Mouse (Mus musculus): ENCODE measurements around the gene Paqr4.
A peak's percentile ranks its signal among the peaks of the same experiment; 100 is the strongest.

Gene Paqr4

DNA sequence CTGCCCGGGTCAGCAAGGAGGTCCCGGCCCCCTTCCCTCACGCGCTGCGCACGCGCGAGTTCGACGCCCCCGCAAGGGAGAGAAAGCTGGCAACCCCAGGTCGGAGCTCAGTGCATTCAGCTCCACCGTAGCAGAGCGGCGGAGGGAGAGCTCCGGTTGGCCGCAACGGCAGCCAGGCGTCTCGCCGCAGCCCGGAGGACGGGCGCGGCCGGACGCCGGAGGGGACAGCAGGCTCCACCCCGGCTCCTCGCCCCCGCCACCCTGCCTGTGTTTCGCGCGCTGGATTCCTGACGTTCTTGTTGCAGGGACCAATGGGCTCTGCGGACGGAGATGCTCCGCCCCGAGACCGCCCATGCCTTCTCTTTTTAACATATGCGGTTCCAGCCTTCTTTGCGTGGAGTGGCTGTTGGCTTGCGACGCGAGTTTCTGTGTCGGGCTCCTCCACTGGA lies 507 bp downstream of the Paqr4 start:
- peaks cover 19% of the 10 kb centered on the region for H3K36me3 ChIP-seq (ENCODE audit: insufficient read depth, low read length)
- peak overlapping the region; percentile 82 for H3K4me3 ChIP-seq (replicated peaks; ENCODE audit: low read length)
- peaks cover 86% of the 10 kb centered on the region for H3K27me3 ChIP-seq (ENCODE audit: insufficient read depth, low read length)
- TF ChIP-seq POU5F1 (IDR thresholded peaks at IDR 0.05; ENCODE audit: borderline replicate concordance, low read length) (no peak), CTCF (conservative IDR thresholded peaks at IDR 0.05; ENCODE audit: low read length) (no peak), NANOG (IDR thresholded peaks at IDR 0.05; ENCODE audit: borderline replicate concordance, low read length) (no peak)
- no peaks in the 10 kb centered on the region for H3K9me3 ChIP-seq (ENCODE audit: low read length)
- H3K4me1 ChIP-seq (replicated peaks; ENCODE audit: low read depth, low read length): peaks cover 66% of the 10 kb centered on the region

DNA sequence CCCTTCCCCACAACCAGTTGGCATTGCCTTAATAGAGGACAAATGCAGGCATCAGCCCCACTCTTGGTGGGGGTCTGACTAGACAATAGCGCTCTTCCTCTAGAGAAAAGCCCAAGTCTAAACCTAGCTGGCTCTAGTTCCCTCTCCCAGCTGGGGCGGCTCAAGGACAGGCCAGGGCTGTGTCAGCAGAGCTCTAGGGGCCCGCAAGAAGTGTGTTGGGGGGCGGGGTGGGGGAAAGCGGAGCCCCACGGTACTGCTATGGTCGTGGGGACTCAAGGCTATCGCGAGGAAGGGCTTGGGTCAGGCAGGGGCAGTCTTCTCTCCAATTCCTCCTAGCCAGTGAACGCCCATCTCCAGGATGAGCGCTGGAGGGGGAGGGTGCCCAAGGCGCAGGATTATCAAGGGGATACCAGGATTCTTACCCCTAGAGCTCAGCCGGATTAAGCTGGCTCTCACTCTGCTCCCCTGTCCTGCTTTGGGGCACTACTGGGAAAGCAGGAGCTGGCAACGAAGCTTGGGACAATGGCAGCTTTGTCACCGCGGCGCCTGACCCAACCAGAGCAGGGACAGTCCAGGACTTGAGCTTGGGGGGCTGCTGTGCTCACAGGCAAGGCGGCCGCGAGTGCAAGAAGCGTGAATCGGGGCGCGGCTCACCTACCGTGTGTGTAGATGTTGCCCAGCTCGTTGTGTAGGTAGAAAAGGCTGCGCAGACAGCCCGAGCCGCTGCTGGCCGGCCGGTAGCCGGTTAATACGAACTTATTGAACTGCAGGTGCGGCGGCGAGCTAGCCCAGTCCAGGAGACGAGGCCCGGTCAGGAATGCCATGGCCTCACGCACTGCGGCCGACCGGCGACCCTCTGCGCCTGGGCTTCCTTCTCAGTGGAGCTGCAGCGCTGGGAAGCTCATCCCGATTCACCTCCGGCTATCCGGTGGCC lies 1.2 kb downstream of the Paqr4 start:
- H3K36me3 ChIP-seq (ENCODE audit: insufficient read depth, low read length): peaks cover 26% of the 10 kb centered on the region
- H3K9me3 ChIP-seq (ENCODE audit: low read length): no peaks in the 10 kb centered on the region
- H3K27me3 ChIP-seq (ENCODE audit: insufficient read depth, low read length): peaks cover 79% of the 10 kb centered on the region
- TF ChIP-seq NANOG (IDR thresholded peaks at IDR 0.05; ENCODE audit: borderline replicate concordance, low read length) (no peak), POU5F1 (IDR thresholded peaks at IDR 0.05; ENCODE audit: borderline replicate concordance, low read length) (no peak), CTCF (conservative IDR thresholded peaks at IDR 0.05; ENCODE audit: low read length) (no peak)
- H3K4me3 ChIP-seq (replicated peaks; ENCODE audit: low read length): peak overlapping the region; percentile 82
- peaks cover 59% of the 10 kb centered on the region for H3K4me1 ChIP-seq (replicated peaks; ENCODE audit: low read depth, low read length)

DNA sequence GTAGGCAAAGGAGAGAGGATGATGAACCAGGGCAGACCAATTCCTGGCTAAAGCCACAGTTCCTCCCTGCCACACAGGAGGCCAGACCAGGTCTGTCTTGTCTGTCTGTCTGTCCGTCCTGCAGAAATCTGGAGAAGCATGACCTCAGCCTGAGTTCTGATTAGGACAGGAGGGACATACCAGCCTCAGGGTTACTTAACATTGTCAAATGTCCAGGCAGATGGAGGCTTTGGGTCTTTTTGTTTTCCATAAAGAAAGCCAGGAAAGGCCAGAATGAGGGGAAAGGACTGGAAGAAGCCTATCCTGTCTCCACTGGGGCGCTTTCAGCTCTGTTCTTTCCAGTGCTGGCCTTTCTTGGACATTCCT lies 1.8 kb downstream of the Paqr4 start:
- Histone ChIP-seq H3K27me3 (ENCODE audit: insufficient read depth, low read length) (peaks cover 73% of the 10 kb centered on the region), H3K9me3 (ENCODE audit: low read length) (no peaks in the 10 kb centered on the region), H3K4me3 (replicated peaks; ENCODE audit: low read length) (peak overlapping the region; percentile 82), H3K36me3 (ENCODE audit: insufficient read depth, low read length) (peaks cover 32% of the 10 kb centered on the region), H3K4me1 (replicated peaks; ENCODE audit: low read depth, low read length) (peaks cover 57% of the 10 kb centered on the region)
- TF ChIP-seq CTCF (conservative IDR thresholded peaks at IDR 0.05; ENCODE audit: low read length) (no peak), NANOG (IDR thresholded peaks at IDR 0.05; ENCODE audit: borderline replicate concordance, low read length) (no peak), POU5F1 (IDR thresholded peaks at IDR 0.05; ENCODE audit: borderline replicate concordance, low read length) (no peak)

DNA sequence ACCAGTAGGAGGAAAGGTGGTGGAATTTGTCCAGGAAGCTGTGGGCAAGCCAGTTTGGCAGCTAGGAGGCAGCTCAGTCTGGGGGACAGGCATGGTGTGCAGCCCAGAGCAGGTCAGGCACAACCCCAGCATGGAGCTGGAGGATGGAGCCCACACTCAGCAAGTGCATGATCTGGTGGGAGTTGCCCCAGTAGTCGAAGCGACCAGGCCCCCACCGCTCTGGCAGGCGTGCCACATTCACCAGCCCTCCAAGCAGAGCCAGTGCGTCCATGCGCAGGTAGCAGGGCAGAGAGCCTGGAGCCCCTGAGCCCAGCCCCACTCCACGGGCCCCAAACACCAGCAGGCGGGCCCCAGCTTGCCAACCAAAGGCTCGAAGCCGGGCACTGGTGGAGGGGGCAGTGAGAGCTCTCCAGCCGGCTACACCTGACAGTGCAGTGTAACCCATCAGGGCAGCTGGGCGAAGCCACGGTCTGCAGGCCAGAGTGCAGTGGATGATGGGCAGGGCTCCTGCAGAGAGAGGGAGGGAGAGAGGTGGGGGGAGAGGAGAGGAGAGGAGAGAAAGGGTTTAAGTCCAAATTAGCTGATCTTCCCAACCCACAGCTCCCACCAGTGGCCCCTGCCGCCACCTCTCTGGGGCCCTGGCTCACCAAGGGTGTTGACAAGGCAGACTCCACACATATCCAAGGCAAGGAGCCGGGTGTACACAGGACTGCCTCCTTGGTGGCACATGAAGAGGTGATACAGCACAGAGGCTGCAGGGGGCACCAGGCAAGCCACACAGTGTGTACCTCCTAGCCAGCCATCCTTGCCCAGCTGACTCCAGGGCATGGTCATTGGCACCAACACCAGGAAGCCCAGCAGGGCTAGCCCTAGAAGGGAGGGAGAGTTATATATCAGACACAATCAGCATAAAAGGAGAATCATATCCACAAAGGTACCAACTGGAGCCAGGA lies 2.9 kb downstream of the Paqr4 start:
- Histone ChIP-seq H3K4me1 (replicated peaks; ENCODE audit: low read depth, low read length) (peaks cover 55% of the 10 kb centered on the region), H3K36me3 (ENCODE audit: insufficient read depth, low read length) (peaks cover 42% of the 10 kb centered on the region), H3K9me3 (ENCODE audit: low read length) (no peaks in the 10 kb centered on the region), H3K4me3 (replicated peaks; ENCODE audit: low read length) (no peak overlapping the region), H3K27me3 (ENCODE audit: insufficient read depth, low read length) (peaks cover 62% of the 10 kb centered on the region)
- TF ChIP-seq CTCF (conservative IDR thresholded peaks at IDR 0.05; ENCODE audit: low read length): no peak
- no peak for TF ChIP-seq NANOG (IDR thresholded peaks at IDR 0.05; ENCODE audit: borderline replicate concordance, low read length)
- no peak for TF ChIP-seq POU5F1 (IDR thresholded peaks at IDR 0.05; ENCODE audit: borderline replicate concordance, low read length)

DNA sequence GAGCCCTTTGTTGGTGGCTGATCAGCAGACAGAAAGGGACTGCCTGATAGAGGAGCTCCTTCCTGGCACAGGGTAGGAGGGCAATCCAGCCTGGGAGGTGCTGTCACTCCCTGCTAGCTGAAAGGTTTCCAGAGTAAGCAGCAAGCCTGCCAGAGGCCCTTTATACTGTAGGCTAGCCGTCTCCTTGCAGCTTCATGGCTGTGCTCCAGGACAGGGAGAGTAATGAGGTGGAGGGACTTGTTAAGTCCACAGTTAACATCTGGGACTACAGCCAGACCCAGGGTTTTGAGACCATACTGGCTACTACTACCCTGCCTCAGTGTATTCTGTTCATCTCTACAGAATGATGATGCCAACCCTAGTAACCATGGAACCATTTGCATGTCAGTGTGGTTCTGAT lies 6.3 kb downstream of the Paqr4 start:
- TF ChIP-seq CTCF (conservative IDR thresholded peaks at IDR 0.05; ENCODE audit: low read length) (no peak), POU5F1 (IDR thresholded peaks at IDR 0.05; ENCODE audit: borderline replicate concordance, low read length) (no peak), NANOG (IDR thresholded peaks at IDR 0.05; ENCODE audit: borderline replicate concordance, low read length) (no peak)
- peaks cover 28% of the 10 kb centered on the region for H3K4me1 ChIP-seq (replicated peaks; ENCODE audit: low read depth, low read length)
- peaks cover 29% of the 10 kb centered on the region for H3K27me3 ChIP-seq (ENCODE audit: insufficient read depth, low read length)
- no peaks in the 10 kb centered on the region for H3K9me3 ChIP-seq (ENCODE audit: low read length)
- H3K36me3 ChIP-seq (ENCODE audit: insufficient read depth, low read length): peaks cover 53% of the 10 kb centered on the region
- H3K4me3 ChIP-seq (replicated peaks; ENCODE audit: low read length): no peak overlapping the region

DNA sequence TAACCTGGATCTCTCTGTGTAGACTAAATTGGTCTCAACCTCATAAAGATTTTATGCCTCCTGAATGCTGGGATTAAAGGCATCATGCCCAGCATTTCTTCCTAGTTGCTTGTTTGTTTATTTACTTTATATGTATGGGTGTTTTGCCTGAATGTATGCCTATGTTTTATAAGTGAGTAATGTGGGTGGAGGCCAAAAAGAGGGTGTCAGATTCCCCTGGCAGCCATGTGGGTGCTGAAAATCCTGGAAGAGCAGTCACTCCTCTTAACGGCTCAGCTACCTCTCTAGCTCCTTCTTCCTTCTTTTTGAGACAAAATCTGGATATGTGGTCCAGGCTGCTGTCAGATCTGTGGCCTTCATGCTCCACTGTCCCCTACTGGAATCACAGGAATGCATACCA lies 10.2 kb downstream of the Paqr4 start:
- no peaks in the 10 kb centered on the region for H3K9me3 ChIP-seq (ENCODE audit: low read length)
- TF ChIP-seq NANOG (IDR thresholded peaks at IDR 0.05; ENCODE audit: borderline replicate concordance, low read length) (no peak), POU5F1 (IDR thresholded peaks at IDR 0.05; ENCODE audit: borderline replicate concordance, low read length) (no peak), CTCF (conservative IDR thresholded peaks at IDR 0.05; ENCODE audit: low read length) (no peak)
- H3K4me3 ChIP-seq (replicated peaks; ENCODE audit: low read length): no peak overlapping the region
- H3K36me3 ChIP-seq (ENCODE audit: insufficient read depth, low read length): peaks cover 37% of the 10 kb centered on the region
- peaks cover 33% of the 10 kb centered on the region for H3K4me1 ChIP-seq (replicated peaks; ENCODE audit: low read depth, low read length)
- H3K27me3 ChIP-seq (ENCODE audit: insufficient read depth, low read length): peaks cover 3% of the 10 kb centered on the region; the same call in 1 of the 2 replicates

DNA sequence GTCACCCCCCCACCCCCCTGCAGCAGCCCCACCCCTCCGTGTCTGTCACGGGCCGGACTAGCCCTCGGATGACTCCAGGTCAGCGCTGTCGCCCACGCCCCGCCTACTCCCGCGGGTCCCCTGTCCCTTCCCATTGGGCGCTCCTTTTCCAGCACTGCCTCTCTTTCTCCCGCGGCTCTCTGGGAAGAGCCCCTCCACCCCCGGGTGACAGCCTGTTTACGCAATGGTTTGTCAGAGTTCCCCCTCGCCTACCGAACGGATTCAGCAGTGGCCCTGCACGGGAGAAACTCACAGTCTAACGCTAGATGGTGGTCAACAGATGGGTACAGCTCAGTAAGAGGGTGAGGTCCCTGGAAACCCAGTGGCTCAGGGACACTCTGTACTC lies 13.9 kb downstream of the Paqr4 start:
- Histone ChIP-seq H3K36me3 (ENCODE audit: insufficient read depth, low read length) (0 out of 2 replicates have a peak, but pooled peaks cover 2% of the 10 kb centered on the region), H3K27me3 (ENCODE audit: insufficient read depth, low read length) (peaks cover 20% of the 10 kb centered on the region), H3K9me3 (ENCODE audit: low read length) (no peaks in the 10 kb centered on the region), H3K4me3 (replicated peaks; ENCODE audit: low read length) (peak overlapping the region; percentile 94), H3K4me1 (replicated peaks; ENCODE audit: low read depth, low read length) (peaks cover 33% of the 10 kb centered on the region)
- TF ChIP-seq NANOG (IDR thresholded peaks at IDR 0.05; ENCODE audit: borderline replicate concordance, low read length) (no peak), CTCF (conservative IDR thresholded peaks at IDR 0.05; ENCODE audit: low read length) (no peak), POU5F1 (IDR thresholded peaks at IDR 0.05; ENCODE audit: borderline replicate concordance, low read length) (no peak)

Measured in E14TG2a.4 (cell line).